Mouse (Mus musculus) gastrocnemius, postnatal 36 days (tissue): Measurements from ENCODE around the gene Olfr1026. TPM values are rescaled to one million over a fixed set of nuclear protein-coding genes. Genes with fewer than 3 reads are reported as not detected.

ENCODE experiments used
- DNase-seq, 2 experiments: peaks; one replicate each; pipeline ENCODE4 v3.0.0; 2022
- intact Hi-C: fragments of 180-260 bp; cut with DNase I; formaldehyde crosslinking; loops from one replicate; pipeline ENCODE4 v1.15.1; 2025
- long read RNA-seq, 2 experiments: library from polyadenylated mRNA; stranded (forward); transcript quantifications; one replicate each; pipeline ENCODE4 v2.0.0; 2021
- total RNA-seq, 2 experiments: library from RNA; stranded (reverse); gene quantifications; 2 replicates each; pipeline ENCODE4 v1.2.3; 2021

The Olfr1026 gene
- total RNA-seq, result not detected
- long read RNA-seq, experiment 1, result 0 reads
- long read RNA-seq, experiment 2, result 0 reads

DNA sequence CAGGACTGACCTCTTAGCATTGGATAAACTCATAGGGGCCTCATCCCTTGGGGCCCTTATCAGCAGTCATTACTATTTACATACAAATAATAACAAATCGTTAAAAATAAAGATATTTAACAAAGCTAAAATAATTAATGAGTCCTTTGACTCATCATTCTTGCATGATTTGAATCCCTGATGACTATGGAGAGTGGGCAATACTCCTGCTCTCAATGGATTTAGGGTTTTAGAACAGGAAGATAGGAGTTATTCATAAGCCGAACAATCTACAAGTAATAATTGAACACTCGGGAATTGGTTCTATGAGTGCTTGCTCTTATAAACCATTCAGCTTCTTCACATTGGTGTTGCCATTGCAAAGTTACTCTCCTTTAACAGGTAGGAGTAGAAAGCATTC, at the start of gene Olfr1026:
Gene Olfr1026, plus strand, starts transcription at position 301 of the 400 bp plus-strand sequence.
- intact Hi-C loops, result no loop called here
- DNase-seq, result no peak

DNA sequence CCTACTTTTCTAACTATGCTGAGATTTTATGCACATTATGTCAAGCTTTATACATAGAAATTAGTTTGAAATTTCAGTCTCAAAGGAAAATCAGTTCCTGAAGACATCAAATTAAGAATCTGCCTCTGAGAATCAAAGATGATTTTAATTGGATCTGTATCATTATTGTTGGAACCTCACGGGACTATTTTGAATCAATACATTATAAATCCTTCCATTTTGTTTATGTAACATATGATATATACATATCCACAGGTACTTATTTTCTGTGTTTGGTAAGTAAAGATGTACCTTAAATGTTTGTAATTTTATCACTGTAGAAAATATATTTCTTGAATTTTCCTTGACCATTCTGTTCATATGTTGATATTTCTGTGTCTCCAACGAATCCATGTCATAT, 36.0 kb upstream of the Olfr1026 start, which contains the start of gene Olfr1023:
Gene Olfr1023, plus strand, starts transcription at position 301 of the 400 bp plus-strand sequence.
- DNase-seq, result no peak
- intact Hi-C loops, result no loop called here

DNA sequence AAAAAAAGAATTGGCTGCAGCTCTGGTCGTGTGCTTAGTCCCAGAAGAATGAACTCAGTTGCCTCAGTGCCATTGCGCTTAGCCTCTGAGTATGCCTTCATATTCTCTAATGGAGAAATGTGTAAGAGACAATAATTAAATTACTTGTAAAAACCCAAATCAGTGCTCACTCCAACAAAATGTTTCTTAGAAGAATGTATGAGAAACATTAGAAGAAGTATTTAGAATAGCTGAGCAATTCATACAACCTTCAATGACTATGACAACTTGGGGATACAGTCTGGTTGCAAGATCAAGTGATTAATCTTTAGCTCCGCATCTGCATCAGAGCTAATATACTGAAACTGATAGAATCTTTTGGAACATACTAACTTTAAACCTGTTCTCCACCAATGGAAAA, 16.4 kb upstream of the Olfr1026 start, which contains the start of gene Olfr1024:
Gene Olfr1024, minus strand, starts transcription at position 101 of the 400 bp plus-strand sequence.
- no peak for DNase-seq
- intact Hi-C loops, result no loop called here

DNA sequence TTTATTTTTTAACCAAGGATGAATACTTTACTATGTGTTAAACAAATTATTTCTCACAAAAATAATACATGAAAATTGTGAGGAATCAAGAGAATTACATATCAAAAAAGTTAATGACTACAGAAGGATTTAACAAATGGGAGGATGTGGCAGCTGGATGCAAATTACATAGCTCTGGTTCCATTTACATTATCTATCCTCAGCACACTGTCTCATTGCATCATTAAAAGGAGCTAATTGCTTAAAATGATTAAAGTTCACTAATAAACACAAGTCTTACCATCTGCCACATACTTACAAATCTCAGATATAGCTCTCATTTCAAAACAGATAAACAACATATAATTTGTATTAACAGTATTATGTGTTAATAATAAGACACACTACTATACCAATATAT, 8.2 kb upstream of the Olfr1026 start:
- intact Hi-C loops, result no loop called here
- no peak for DNase-seq

DNA sequence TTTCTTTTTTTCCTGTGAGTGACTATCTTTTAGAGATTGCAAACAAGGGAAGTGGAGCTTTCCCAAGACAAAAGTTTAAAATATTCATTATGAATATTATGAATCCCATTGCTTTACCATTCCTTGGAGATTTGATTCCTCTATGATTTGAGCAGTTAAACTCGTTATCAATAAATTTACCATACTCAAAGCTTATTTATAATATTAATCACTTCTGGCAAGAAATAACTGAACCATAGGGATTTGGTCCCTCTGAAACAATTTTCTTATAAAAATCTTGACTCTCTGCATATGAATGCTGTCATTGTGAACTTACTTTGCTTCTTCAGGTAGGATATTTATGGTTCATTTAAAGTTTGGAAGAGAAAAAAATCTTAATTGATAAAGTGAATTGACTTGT, 6.5 kb upstream of the Olfr1026 start, which contains the start of gene Olfr1025-ps1:
Gene Olfr1025-ps1, plus strand, starts transcription at position 301 of the 400 bp plus-strand sequence.
- intact Hi-C loops, result no loop called here
- DNase-seq, result no peak

DNA sequence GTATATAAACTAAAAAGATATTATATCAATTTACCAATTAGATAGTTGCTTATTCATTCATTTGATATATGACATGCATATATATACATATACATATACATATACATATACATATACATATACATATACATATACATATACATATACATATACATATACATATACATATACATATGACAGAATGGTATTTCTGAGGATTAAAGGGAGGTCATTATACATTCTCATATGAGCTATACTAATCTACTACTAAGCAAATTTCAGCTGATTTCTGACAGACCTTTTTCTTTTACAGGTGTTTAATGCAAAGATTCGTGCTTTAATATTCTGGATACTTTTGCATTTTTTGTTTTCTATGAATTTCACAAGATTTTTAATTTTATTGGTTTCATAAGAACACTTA, 28.8 kb downstream of the Olfr1026 start, which contains the start of gene Olfr1028:
Gene Olfr1028, plus strand, starts transcription at position 301 of the 400 bp plus-strand sequence.
- intact Hi-C loops, result no loop called here
- no peak for DNase-seq

DNA sequence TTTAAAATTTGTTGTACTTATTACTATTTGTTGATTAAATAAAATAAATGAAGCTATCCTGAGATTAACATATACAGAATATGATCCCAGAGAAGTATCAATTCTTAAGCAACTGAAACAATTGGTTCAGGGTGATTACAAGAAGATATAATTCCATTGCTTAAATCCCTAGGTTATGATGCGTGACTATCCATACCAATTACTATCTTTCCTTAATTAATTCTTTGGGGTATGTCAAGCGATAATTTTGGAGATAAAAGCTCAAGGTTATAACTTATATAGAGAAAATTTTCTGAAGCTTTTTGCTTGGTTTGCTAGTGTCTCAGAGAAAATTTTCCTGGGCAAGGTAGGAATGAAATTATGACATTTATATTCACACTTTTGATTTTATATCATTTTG, 52.2 kb downstream of the Olfr1026 start, which contains the start of gene Olfr1029:
Gene Olfr1029, plus strand, starts transcription at position 301 of the 400 bp plus-strand sequence.
- DNase-seq, result no peak
- intact Hi-C loops, result no loop called here

Other genes with a start within 250 kb of the Olfr1026 start
- gene Olfr1006, start 242.8 kb upstream of the Olfr1026 start, total RNA-seq, result not detected
- not detected for gene Olfr1008, start 232.1 kb upstream of the Olfr1026 start, total RNA-seq
- gene Olfr1009, start 206.1 kb upstream of the Olfr1026 start, total RNA-seq, result not detected
- gene Olfr1012, start 158.8 kb upstream of the Olfr1026 start, total RNA-seq, result not detected
- gene Olfr1013, start 154.5 kb upstream of the Olfr1026 start, total RNA-seq, result not detected
- gene Olfr1014, start 148.8 kb upstream of the Olfr1026 start, total RNA-seq, result not detected
- gene Olfr1015, start 139.5 kb upstream of the Olfr1026 start, total RNA-seq, result not detected
- gene Olfr1016, start 119.0 kb upstream of the Olfr1026 start, total RNA-seq, result not detected
- gene Olfr1018, start 103.1 kb upstream of the Olfr1026 start, total RNA-seq, result not detected
- gene Olfr1019, start 76.1 kb upstream of the Olfr1026 start, total RNA-seq, result not detected
- not detected for gene Olfr1020, start 74.5 kb upstream of the Olfr1026 start, total RNA-seq
- not detected for gene Olfr1022, start 53.0 kb upstream of the Olfr1026 start, total RNA-seq
- gene Olfr1023, start 35.9 kb upstream of the Olfr1026 start, total RNA-seq, result not detected
- not detected for gene Olfr1024, start 16.5 kb upstream of the Olfr1026 start, total RNA-seq
- gene Olfr1025-ps1, start 6.4 kb upstream of the Olfr1026 start, total RNA-seq, result not detected
- gene Olfr1028, start 28.9 kb downstream of the Olfr1026 start, total RNA-seq, result not detected
- not detected for gene Olfr1029, start 52.3 kb downstream of the Olfr1026 start, total RNA-seq
- not detected for gene Olfr1030, start 57.7 kb downstream of the Olfr1026 start, total RNA-seq
- not detected for gene Olfr1031, start 68.7 kb downstream of the Olfr1026 start, total RNA-seq
- gene Olfr1032, start 84.0 kb downstream of the Olfr1026 start, total RNA-seq, result not detected
- gene Olfr1033, start 99.1 kb downstream of the Olfr1026 start, total RNA-seq, result under 1 TPM in 1 of 2 experiments, not detected in 1; 0.08 TPM
- not detected for gene Olfr1034, start 124.3 kb downstream of the Olfr1026 start, total RNA-seq
- gene Olfr1036, start 152.4 kb downstream of the Olfr1026 start, total RNA-seq, result not detected
- gene Olfr1037, start 165.8 kb downstream of the Olfr1026 start, total RNA-seq, result not detected
- not detected for gene Olfr1039, start 214.4 kb downstream of the Olfr1026 start, total RNA-seq
- not detected for gene Olfr1040, start 225.2 kb downstream of the Olfr1026 start, total RNA-seq
- gene Olfr1042, start 240.3 kb downstream of the Olfr1026 start, total RNA-seq, result not detected
- gene Olfr1043, start 246.0 kb downstream of the Olfr1026 start, total RNA-seq, result not detected